Mouse (Mus musculus) left cerebral cortex, postnatal 10 days (tissue): ENCODE measurements around the gene Arfgap2. TPM values are rescaled to one million over a fixed set of nuclear protein-coding genes. Genes with fewer than 3 reads are reported as not detected.

Experiments used
- total RNA-seq, 2 experiments: library from RNA; stranded (reverse); gene quantifications; 2 replicates each; pipeline ENCODE4 v1.2.3; 2021

Gene Arfgap2
- total RNA-seq, 2 experiments from 2014 or later: 60.5 to 61.6 TPM

Other genes starting within 250 kb of the Arfgap2 start
- gene Rapsn, start 229.4 kb upstream of the Arfgap2 start, total RNA-seq: under 1 TPM; 0.24 to 0.49 TPM
- gene Psmc3, start 211.0 kb upstream of the Arfgap2 start, total RNA-seq: 100 to 1,000 TPM; 207 to 208 TPM
- gene Slc39a13, start 194.6 kb upstream of the Arfgap2 start, total RNA-seq: 10 to 100 TPM; 25.7 to 27.6 TPM
- gene Spi1, start 182.6 kb upstream of the Arfgap2 start, total RNA-seq: 1 to 10 TPM; 5.2 to 5.6 TPM
- under 1 TPM; 0.51 to 0.61 TPM for gene Mybpc3, start 146.8 kb upstream of the Arfgap2 start, total RNA-seq
- 100 to 1,000 TPM; 170 to 174 TPM for gene Madd, start 81.1 kb upstream of the Arfgap2 start, total RNA-seq
- gene Nr1h3, start 62.1 kb upstream of the Arfgap2 start, total RNA-seq: 1 to 10 TPM; 1.5 TPM
- 10 to 100 TPM; 46.6 to 51.7 TPM for gene Acp2, start 62.1 kb upstream of the Arfgap2 start, total RNA-seq
- gene Ddb2, start 28.0 kb upstream of the Arfgap2 start, total RNA-seq: 10 to 100 TPM; 10.2 to 11.3 TPM
- gene Pacsin3, start 9.0 kb upstream of the Arfgap2 start, total RNA-seq: 10 to 100 TPM; 36.4 to 38.7 TPM
- gene 1110051M20Rik, start 179.7 kb downstream of the Arfgap2 start, total RNA-seq: 100 to 1,000 TPM in 1 of 2 experiments, 10 to 100 TPM in 1; 99.7 to 106 TPM
- 10 to 100 TPM; 26.3 to 26.4 TPM for gene Lrp4, start 192.5 kb downstream of the Arfgap2 start, total RNA-seq